ENCODE assay signal across 13 mouse cellular contexts in the genomic region with DNA sequence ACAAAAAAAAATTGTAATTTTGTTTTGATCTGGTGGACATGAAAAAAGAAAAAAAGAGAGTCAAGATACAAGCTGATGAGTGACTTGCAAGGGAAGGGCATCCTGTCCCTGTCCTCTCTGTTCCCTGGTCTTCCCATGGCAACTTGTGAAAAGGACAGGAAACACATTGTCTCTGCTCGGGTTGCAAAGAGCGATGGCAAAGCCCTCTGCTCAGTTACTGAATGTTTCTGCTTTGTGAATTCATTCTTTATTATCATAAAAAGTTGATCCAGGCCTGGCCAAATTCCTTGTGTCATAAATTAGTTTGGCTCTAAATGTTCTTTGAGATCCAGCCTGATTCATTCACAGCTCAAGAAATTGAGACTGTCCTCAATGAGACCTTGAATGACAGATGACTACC. TPM values are rescaled to one million over a fixed set of nuclear protein-coding genes. Genes with fewer than 3 reads are reported as not detected.
A peak's percentile ranks its signal among the peaks of the same experiment; 100 is the strongest.
DNase-seq lines count a peak whose midpoint lies in the region; ATAC-seq and TF ChIP-seq lines count a peak whose summit lies in the region.
"Had no signal": no experiment of that assay in that cellular context is flagged by ENCODE, and none has a peak within 500 bp of the region (broad histone marks: within the 10 kb centered on the region; RNA-seq: fewer than 3 reads in every experiment).

No protein-coding gene starts in this region.

- peaks cover 21% of the 10 kb centered on the region for H3K4me1 ChIP-seq in kidney, embryonic 15.5 days
- peaks cover 16% of the 10 kb centered on the region for H3K4me1 ChIP-seq in kidney, embryonic 16.5 days (ENCODE audit: insufficient read depth, low read length)
- peaks cover 14% of the 10 kb centered on the region for H3K4me1 ChIP-seq in midbrain, embryonic 11.5 days (ENCODE audit: control insufficient read depth, insufficient read depth, low read length)
- H3K4me1 ChIP-seq in midbrain, embryonic 13.5 days (replicated peaks), result peaks cover 28% of the 10 kb centered on the region
- H3K4me1 ChIP-seq in small intestine, adult 2 months (ENCODE audit: control insufficient read depth, insufficient read depth, insufficient read length, low read length), result peaks cover 7% of the 10 kb centered on the region; the same call in 1 of the 2 replicates
- peaks cover 8% of the 10 kb centered on the region; the same call in 1 of the 2 replicates for H3K4me1 ChIP-seq in forebrain, embryonic 11.5 days (replicated peaks; ENCODE audit: control insufficient read depth, insufficient read depth, low read length)

- DNase-seq in embryo, embryonic 10.5 days (ENCODE audit: low spot score), result peak; percentile 22
- DNase-seq in embryo, embryonic 11 days, result no peak
- peak; percentile 75 for DNase-seq in midbrain, embryonic 11.5 days (ENCODE audit: low spot score, missing footprints)
- no peak for DNase-seq in forebrain, embryonic 11.5 days (ENCODE audit: low spot score)
- DNase-seq: adrenal gland, adult 2 months; cerebellum, adult 18-20 months; gastrocnemius, postnatal 25 days; right cerebral cortex, adult 18-20 months had no signal

- TF ChIP-seq POLR2A in small intestine, adult 2 months (IDR thresholded peaks at IDR 0.05; ENCODE audit: low read depth, low read length), result no peak

- no peak overlapping the region for H3K4me3 ChIP-seq in kidney, embryonic 15.5 days (replicated peaks)
- no peak overlapping the region for H3K4me3 ChIP-seq in kidney, embryonic 16.5 days (ENCODE audit: low read length)
- H3K4me3 ChIP-seq in midbrain, embryonic 11.5 days (ENCODE audit: low read depth, low read length), result no peak overlapping the region
- no peak overlapping the region for H3K4me3 ChIP-seq in midbrain, embryonic 13.5 days (replicated peaks)
- H3K4me3 ChIP-seq in small intestine, adult 2 months (ENCODE audit: low read depth, low read length), result no peak overlapping the region
- no peak overlapping the region for H3K4me3 ChIP-seq in forebrain, embryonic 11.5 days (ENCODE audit: low read depth, low read length)

- 27% methylated on average over 2 of the region's 2 CpGs for WGBS in kidney, embryonic 15.5 days
- WGBS in kidney, embryonic 16.5 days, result 42% methylated on average over 2 of the region's 2 CpGs
- 39% methylated on average over 2 of the region's 2 CpGs for WGBS in midbrain, embryonic 11.5 days
- 43% methylated on average over 2 of the region's 2 CpGs for WGBS in midbrain, embryonic 13.5 days
- 68% methylated on average over 2 of the region's 2 CpGs for WGBS in small intestine, adult 2 months
- WGBS in forebrain, embryonic 11.5 days, result 41% methylated on average over 2 of the region's 2 CpGs

- no peak overlapping the region for H3K9ac ChIP-seq in kidney, embryonic 15.5 days
- H3K9ac ChIP-seq in kidney, embryonic 16.5 days (replicated peaks; ENCODE audit: low read length), result no peak overlapping the region
- H3K9ac ChIP-seq in midbrain, embryonic 11.5 days (ENCODE audit: low read length), result no peak overlapping the region
- no peak overlapping the region for H3K9ac ChIP-seq in midbrain, embryonic 13.5 days (replicated peaks)
- H3K9ac ChIP-seq in forebrain, embryonic 11.5 days (ENCODE audit: low read length), result no peak overlapping the region

- no peaks in the 10 kb centered on the region for H3K36me3 ChIP-seq in kidney, embryonic 15.5 days
- H3K36me3 ChIP-seq in kidney, embryonic 16.5 days (ENCODE audit: insufficient read depth, low read length), result no peaks in the 10 kb centered on the region
- no peaks in the 10 kb centered on the region for H3K36me3 ChIP-seq in midbrain, embryonic 11.5 days (ENCODE audit: control insufficient read depth, insufficient read depth, low read length)
- H3K36me3 ChIP-seq in midbrain, embryonic 13.5 days, result no peaks in the 10 kb centered on the region
- no peaks in the 10 kb centered on the region for H3K36me3 ChIP-seq in small intestine, adult 2 months (ENCODE audit: control insufficient read depth, insufficient read depth, low read length)
- H3K36me3 ChIP-seq in forebrain, embryonic 11.5 days (ENCODE audit: control insufficient read depth, insufficient read depth, low read length), result no peaks in the 10 kb centered on the region
- H3K36me3 ChIP-seq: embryonic facial prominence, embryonic 12.5 days had no signal

- no peak for TF ChIP-seq CTCF in small intestine, adult 2 months (IDR thresholded peaks at IDR 0.05; ENCODE audit: extremely low read depth, insufficient read length, insufficient replicate concordance, low read depth, low read length)

- no peak for ATAC-seq in kidney, embryonic 15.5 days (replicated peaks; ENCODE audit: low FRiP score)
- ATAC-seq in kidney, embryonic 16.5 days (ENCODE audit: low FRiP score, low TSS enrichment), result no peak
- no peak for ATAC-seq in midbrain, embryonic 11.5 days (ENCODE audit: low FRiP score)
- no peak for ATAC-seq in midbrain, embryonic 13.5 days
- no peak for ATAC-seq in forebrain, embryonic 11.5 days (replicated peaks; ENCODE audit: low FRiP score)

- H3K27me3 ChIP-seq in kidney, embryonic 15.5 days, result no peaks in the 10 kb centered on the region
- no peaks in the 10 kb centered on the region for H3K27me3 ChIP-seq in kidney, embryonic 16.5 days (ENCODE audit: insufficient read depth, low read length)
- no peaks in the 10 kb centered on the region for H3K27me3 ChIP-seq in midbrain, embryonic 11.5 days (ENCODE audit: control insufficient read depth, insufficient read depth, low read length)
- H3K27me3 ChIP-seq in midbrain, embryonic 13.5 days, result peaks cover 4% of the 10 kb centered on the region
- H3K27me3 ChIP-seq in small intestine, adult 2 months (ENCODE audit: control insufficient read depth, insufficient read depth, low read length), result no peaks in the 10 kb centered on the region
- no peaks in the 10 kb centered on the region for H3K27me3 ChIP-seq in forebrain, embryonic 11.5 days (ENCODE audit: control insufficient read depth, insufficient read depth, low read length)
- H3K27me3 ChIP-seq: embryonic facial prominence, embryonic 12.5 days had no signal

- H3K27ac ChIP-seq in kidney, embryonic 15.5 days, result peak overlapping the region; percentile 52; the same call in 1 of the 2 replicates
- no peak overlapping the region for H3K27ac ChIP-seq in kidney, embryonic 16.5 days (ENCODE audit: low read length)
- no peak overlapping the region for H3K27ac ChIP-seq in midbrain, embryonic 11.5 days (ENCODE audit: low read depth, low read length)
- no peak overlapping the region for H3K27ac ChIP-seq in midbrain, embryonic 13.5 days
- peak overlapping the region; percentile 3; the same call in 1 of the 2 replicates for H3K27ac ChIP-seq in small intestine, adult 2 months (ENCODE audit: insufficient read depth, low read depth, low read length)
- H3K27ac ChIP-seq in forebrain, embryonic 11.5 days (ENCODE audit: low read depth, low read length), result no peak overlapping the region
- H3K27ac ChIP-seq: embryonic facial prominence, embryonic 12.5 days had no signal

- no peaks in the 10 kb centered on the region for H3K9me3 ChIP-seq in kidney, embryonic 15.5 days (replicated peaks)
- H3K9me3 ChIP-seq in kidney, embryonic 16.5 days (ENCODE audit: low read length), result no peaks in the 10 kb centered on the region
- H3K9me3 ChIP-seq in midbrain, embryonic 11.5 days (ENCODE audit: control insufficient read depth, low read length), result no peaks in the 10 kb centered on the region
- H3K9me3 ChIP-seq in midbrain, embryonic 13.5 days, result no peaks in the 10 kb centered on the region
- H3K9me3 ChIP-seq in forebrain, embryonic 11.5 days (ENCODE audit: control insufficient read depth, low read length), result no peaks in the 10 kb centered on the region
- H3K9me3 ChIP-seq: embryonic facial prominence, embryonic 12.5 days had no signal

- no peak overlapping the region for H3K4me2 ChIP-seq in kidney, embryonic 15.5 days
- H3K4me2 ChIP-seq in kidney, embryonic 16.5 days (replicated peaks; ENCODE audit: low read depth, low read length), result no peak overlapping the region
- H3K4me2 ChIP-seq in midbrain, embryonic 11.5 days, result no peak overlapping the region
- H3K4me2 ChIP-seq in midbrain, embryonic 13.5 days (replicated peaks), result no peak overlapping the region
- H3K4me2 ChIP-seq in forebrain, embryonic 11.5 days (ENCODE audit: low read depth, low read length, severe bottlenecking), result no peak overlapping the region

RNA-seq across cellular contexts. Expression of a gene that starts 0.8 kb away (rescaled TPM):
- polyA plus RNA-seq in kidney, embryonic 15.5 days (2015; fragmentation: Nextera tagmentation; extraction: Ambion mirVana), result 5.5 and 5.6 TPM in 2 replicates
- 5.2 and 6.1 TPM in 2 replicates for polyA plus RNA-seq in kidney, embryonic 16.5 days (2015; fragmentation: Nextera tagmentation; extraction: Ambion mirVana)
- polyA plus RNA-seq in midbrain, embryonic 11.5 days (2014; fragmentation: Nextera tagmentation; extraction: Ambion mirVana), result 6.7 and 7.9 TPM in 2 replicates
- 5.0 and 5.2 TPM in 2 replicates for polyA plus RNA-seq in midbrain, embryonic 13.5 days (2015; fragmentation: Nextera tagmentation; extraction: Ambion mirVana)
- 2.6 and 5.6 TPM in 2 replicates for polyA plus RNA-seq in small intestine, adult 2 months (2012; rRNA removed)
- 6.7 and 8.5 TPM in 2 replicates for polyA plus RNA-seq in forebrain, embryonic 11.5 days (2014; fragmentation: Nextera tagmentation; extraction: Ambion mirVana)

Comparison
In these comparisons a context has a peak if more than half of its experiments do, and no peak if none do; other contexts are left out.
1. DNase-seq: peak in embryo, embryonic 10.5 days (single experiment) and midbrain, embryonic 11.5 days (single experiment); none in embryo, embryonic 11 days (single experiment) and forebrain, embryonic 11.5 days (single experiment).
2. H3K27ac ChIP-seq: peak in kidney, embryonic 15.5 days (single experiment) and small intestine, adult 2 months (single experiment); none in kidney, embryonic 16.5 days (single experiment), midbrain, embryonic 11.5 days (single experiment), midbrain, embryonic 13.5 days (single experiment) and forebrain, embryonic 11.5 days (single experiment).